Mouse (Mus musculus) midbrain, embryonic 11.5 days (tissue): Measurements from ENCODE around the gene Sec24c. TPM values are rescaled to one million over a fixed set of nuclear protein-coding genes. Genes with fewer than 3 reads are reported as not detected.
A peak's percentile ranks its signal among the peaks of the same experiment; 100 is the strongest.

Experiments
- ATAC-seq: fragments of 200-750 bp; cut with Nextera tagmentation; 2 replicates; pipeline ENCODE4 v1.8.0; 2017; ENCODE audit warnings: moderate TSS enrichment, moderate library complexity; ENCODE audit not compliant: low FRiP score
- DNase-seq: peaks from one replicate; pipeline ENCODE4 v3.0.0; 2015; ENCODE audit warnings: low spot score; ENCODE audit errors: missing footprints
- H3K27ac ChIP-seq: fragments of 300-500 bp; sonication (generic); 2 replicates; pipeline ENCODE4 v1.5.1; 2014; ENCODE audit warnings: low read depth, low read length
- H3K27me3 ChIP-seq: fragments of 300-500 bp; sonication (generic); 2 replicates; pipeline ENCODE4 v1.6.1; 2014; ENCODE audit warnings: mild to moderate bottlenecking, low read length, moderate library complexity, mixed read lengths; ENCODE audit not compliant: control insufficient read depth, insufficient read depth
- H3K36me3 ChIP-seq: fragments of 300-500 bp; sonication (generic); 2 replicates; pipeline ENCODE4 v1.6.1; 2014; ENCODE audit warnings: mild to moderate bottlenecking, low read length, moderate library complexity, mixed read lengths; ENCODE audit not compliant: control insufficient read depth, insufficient read depth
- H3K4me1 ChIP-seq: fragments of 300-500 bp; sonication (generic); 2 replicates; pipeline ENCODE4 v1.6.1; 2014; ENCODE audit warnings: low read length; ENCODE audit not compliant: control insufficient read depth, insufficient read depth
- H3K4me2 ChIP-seq: fragments of 300-500 bp; sonication (generic); 2 replicates; pipeline ENCODE4 v1.6.1; 2014; ENCODE audit warnings: mild to moderate bottlenecking, moderate library complexity
- H3K4me3 ChIP-seq: fragments of 300-500 bp; sonication (generic); 2 replicates; pipeline ENCODE4 v1.5.1; 2014; ENCODE audit warnings: low read depth, low read length
- H3K9ac ChIP-seq: fragments of 300-500 bp; sonication (generic); 2 replicates; pipeline ENCODE4 v1.6.1; 2014; ENCODE audit warnings: low read length
- H3K9me3 ChIP-seq: fragments of 300-500 bp; sonication (generic); 2 replicates; pipeline ENCODE4 v1.6.1; 2016; ENCODE audit warnings: low read length; ENCODE audit not compliant: control insufficient read depth
- WGBS: fragments of 180-500 bp; shearing (Covaris S2); extraction: QIAGEN DNeasy Blood & Tissue Kit; methylation state at CpG from one replicate; pipeline ENCODE4 v1.1.7; 2014; 5-methylcytosine and 5-hydroxymethylcytosine counted together
- polyA plus RNA-seq: library from polyadenylated mRNA; unstranded; fragments of >200 nt; fragmentation: Nextera tagmentation; extraction: Ambion mirVana; gene quantifications from 2 replicates; pipeline ENCODE4 v1.2.1, GENCODE M21; 2014

Gene Sec24c
- polyA plus RNA-seq, 1 experiment from 2014 or later = 74.7 TPM

GRCm38 (mm10) chr14:20658326-20658725, 15.8 kb upstream of the Sec24c start:
- H3K9me3 ChIP-seq = no peaks in the 10 kb centered on the region
- no peak overlapping the region for H3K27ac ChIP-seq
- H3K4me3 ChIP-seq = no peak overlapping the region
- H3K27me3 ChIP-seq = peaks cover 6% of the 10 kb centered on the region; the same call in 1 of the 2 replicates
- no peak for ATAC-seq
- H3K4me2 ChIP-seq = no peak overlapping the region
- H3K36me3 ChIP-seq = no peaks in the 10 kb centered on the region
- H3K4me1 ChIP-seq = peaks cover 9% of the 10 kb centered on the region; the same call in 1 of the 2 replicates
- DNase-seq = peak; percentile 89
- H3K9ac ChIP-seq = no peak overlapping the region

GRCm38 (mm10) chr14:20658902-20659301, 15.2 kb upstream of the Sec24c start:
- peaks cover 6% of the 10 kb centered on the region; the same call in 1 of the 2 replicates for H3K27me3 ChIP-seq
- no peak for ATAC-seq
- H3K4me2 ChIP-seq = no peak overlapping the region
- no peaks in the 10 kb centered on the region for H3K36me3 ChIP-seq
- no peaks in the 10 kb centered on the region for H3K9me3 ChIP-seq
- no peak overlapping the region for H3K9ac ChIP-seq
- 82% methylated on average over 6 of the region's 6 CpGs for WGBS
- no peak overlapping the region for H3K4me3 ChIP-seq
- no peak for DNase-seq
- H3K27ac ChIP-seq = no peak overlapping the region
- H3K4me1 ChIP-seq = peaks cover 9% of the 10 kb centered on the region; the same call in 1 of the 2 replicates

GRCm38 (mm10) chr14:20659687-20660086, 14.4 kb upstream of the Sec24c start:
- ATAC-seq = no peak
- 94% methylated on average over 7 of the region's 7 CpGs for WGBS

GRCm38 (mm10) chr14:20660827-20661660, 13.1 kb upstream of the Sec24c start:
- DNase-seq (peak; percentile 97), ATAC-seq (peak; percentile 87)
- Histone ChIP-seq H3K9me3 (no peaks in the 10 kb centered on the region), H3K4me3 (peak overlapping the region; percentile 56), H3K9ac (peak overlapping the region; percentile 77), H3K27ac (0 out of 2 replicates have a peak overlapping the region, but pooled peaks have one; percentile 25), H3K4me2 (peak overlapping the region; percentile 94), H3K36me3 (no peaks in the 10 kb centered on the region), H3K27me3 (peaks cover 6% of the 10 kb centered on the region; the same call in 1 of the 2 replicates), H3K4me1 (peaks cover 9% of the 10 kb centered on the region; the same call in 1 of the 2 replicates)
- WGBS = under 1% methylated on average over 52 of the region's 52 CpGs

More at GRCm38 (mm10) chr14:20659687-20660086, 14.4 kb upstream of the Sec24c start:
- no peak overlapping the region for H3K4me3 ChIP-seq
- no peak overlapping the region for H3K27ac ChIP-seq
- H3K27me3 ChIP-seq = peaks cover 6% of the 10 kb centered on the region; the same call in 1 of the 2 replicates
- no peak overlapping the region for H3K4me2 ChIP-seq
- DNase-seq = no peak
- no peaks in the 10 kb centered on the region for H3K9me3 ChIP-seq
- H3K36me3 ChIP-seq = no peaks in the 10 kb centered on the region
- H3K9ac ChIP-seq = no peak overlapping the region
- peaks cover 9% of the 10 kb centered on the region; the same call in 1 of the 2 replicates for H3K4me1 ChIP-seq

- ATAC-seq = peak; percentile 57
- DNase-seq = peak; percentile 89
- H3K4me3 ChIP-seq = peak overlapping the region; percentile 56
- H3K36me3 ChIP-seq = no peaks in the 10 kb centered on the region
- peak overlapping the region; percentile 77 for H3K9ac ChIP-seq
- no peak overlapping the region for H3K27ac ChIP-seq
- no peaks in the 10 kb centered on the region for H3K9me3 ChIP-seq
- H3K27me3 ChIP-seq = peaks cover 6% of the 10 kb centered on the region; the same call in 1 of the 2 replicates
- peaks cover 9% of the 10 kb centered on the region; the same call in 1 of the 2 replicates for H3K4me1 ChIP-seq
- H3K4me2 ChIP-seq = peak overlapping the region; percentile 94
- 7% methylated on average over 19 of the region's 19 CpGs for WGBS
Observed at GRCm38 (mm10) chr14:20661661-20662331, 12.3 kb upstream of the Sec24c start.

GRCm38 (mm10) chr14:20662740-20663139, 11.4 kb upstream of the Sec24c start:
- no peak overlapping the region for H3K27ac ChIP-seq
- 89% methylated on average over 3 of the region's 3 CpGs for WGBS
- H3K27me3 ChIP-seq = peaks cover 6% of the 10 kb centered on the region; the same call in 1 of the 2 replicates
- peaks cover 9% of the 10 kb centered on the region; the same call in 1 of the 2 replicates for H3K4me1 ChIP-seq
- no peak overlapping the region for H3K4me3 ChIP-seq
- no peaks in the 10 kb centered on the region for H3K9me3 ChIP-seq
- H3K9ac ChIP-seq = no peak overlapping the region
- H3K36me3 ChIP-seq = no peaks in the 10 kb centered on the region
- ATAC-seq (no peak), DNase-seq (no peak)
- no peak overlapping the region for H3K4me2 ChIP-seq

GRCm38 (mm10) chr14:20663601-20664000, 10.5 kb upstream of the Sec24c start:
- WGBS = 57% methylated on average over 2 of the region's 2 CpGs
- Histone ChIP-seq H3K27ac (no peak overlapping the region), H3K4me3 (no peak overlapping the region), H3K36me3 (no peaks in the 10 kb centered on the region), H3K4me1 (peaks cover 9% of the 10 kb centered on the region; the same call in 1 of the 2 replicates), H3K4me2 (no peak overlapping the region), H3K9ac (no peak overlapping the region), H3K27me3 (peaks cover 6% of the 10 kb centered on the region; the same call in 1 of the 2 replicates), H3K9me3 (no peaks in the 10 kb centered on the region)
- no peak for DNase-seq
- no peak for ATAC-seq

GRCm38 (mm10) chr14:20664436-20664835, 9.7 kb upstream of the Sec24c start:
- Histone ChIP-seq H3K27me3 (peaks cover 6% of the 10 kb centered on the region; the same call in 1 of the 2 replicates), H3K9ac (no peak overlapping the region), H3K4me1 (peaks cover 9% of the 10 kb centered on the region; the same call in 1 of the 2 replicates), H3K9me3 (no peaks in the 10 kb centered on the region), H3K36me3 (no peaks in the 10 kb centered on the region), H3K4me2 (no peak overlapping the region), H3K27ac (no peak overlapping the region), H3K4me3 (no peak overlapping the region)
- no peak for DNase-seq
- WGBS = 63% methylated on average over 3 of the region's 3 CpGs
- no peak for ATAC-seq
